Mouse (Mus musculus): ENCODE data around the gene Vmn1r163. TPM values are rescaled to one million over a fixed set of nuclear protein-coding genes. Genes with fewer than 3 reads are reported as not detected.

Vmn1r163 gene
- polyA plus RNA-seq (2017; shearing (Covaris generic)) = not detected

DNA sequence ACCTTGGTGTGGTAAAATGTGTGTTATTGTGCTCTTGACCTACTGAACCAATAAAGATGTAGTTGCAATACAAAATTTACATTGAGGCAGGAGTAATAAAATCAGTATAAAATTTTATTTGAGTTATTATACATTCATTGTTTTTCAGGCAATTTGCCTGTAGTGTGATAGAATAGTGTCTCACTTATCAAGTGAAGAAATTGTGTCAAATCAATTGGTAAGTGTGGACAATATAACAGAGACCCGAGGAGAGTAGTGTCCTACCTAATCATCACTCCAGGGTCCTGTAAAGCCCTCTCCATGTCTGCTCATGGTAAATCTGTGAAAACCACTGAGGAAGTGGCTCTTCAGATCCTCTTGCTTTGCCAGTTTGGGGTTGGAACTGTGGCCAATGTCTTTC, at the start of gene Vmn1r163:
TSS of gene Vmn1r163 (plus strand) at position 301 of the 400 bp plus-strand sequence.

GRCm38 (mm10) chr7:23019823-23020222, 35.5 kb upstream of the Vmn1r163 start, which contains the start of gene Gm4216:
Gene Gm4216 (minus strand): TSS chr7:23019923.

DNA sequence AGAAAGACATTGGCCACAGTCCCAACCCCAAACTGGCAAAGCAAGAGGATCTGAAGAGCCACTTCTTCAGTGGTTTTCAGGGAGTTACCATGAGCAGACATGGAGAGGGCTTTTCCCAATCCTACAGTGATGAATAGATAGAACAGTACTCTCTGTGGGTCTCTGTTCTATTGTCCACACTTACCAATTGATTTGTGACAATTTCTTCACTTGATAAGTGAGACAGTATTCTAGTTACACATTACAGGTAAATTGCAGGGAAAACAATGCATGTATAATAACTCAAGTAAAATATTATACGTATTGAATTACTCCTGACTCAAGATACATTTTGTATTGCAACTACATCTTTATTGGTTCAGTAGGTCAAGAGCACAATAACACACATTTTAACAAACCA, 12.0 kb downstream of the Vmn1r163 start, which contains the start of gene Gm8720:
TSS of gene Gm8720 (minus strand) at position 101 of the 400 bp plus-strand sequence.

Other genes with a start within 250 kb of the Vmn1r163 start
- not detected for gene Vmn1r159, start 211.9 kb upstream of the Vmn1r163 start, polyA plus RNA-seq (2017; shearing (Covaris generic))
- gene Vmn1r160, start 184.3 kb upstream of the Vmn1r163 start, polyA plus RNA-seq (2017; shearing (Covaris generic)) = not detected
- gene Gm4214, start 70.9 kb upstream of the Vmn1r163 start, polyA plus RNA-seq (2017; shearing (Covaris generic)) = not detected
- gene Gm4216, start 35.6 kb upstream of the Vmn1r163 start, polyA plus RNA-seq (2017; shearing (Covaris generic)) = not detected
- gene Gm8720, start 11.9 kb downstream of the Vmn1r163 start, polyA plus RNA-seq (2017; shearing (Covaris generic)) = not detected
- gene Gm10662, start 88.9 kb downstream of the Vmn1r163 start, polyA plus RNA-seq (2017; shearing (Covaris generic)) = not detected
- not detected for gene Vmn1r165, start 161.8 kb downstream of the Vmn1r163 start, polyA plus RNA-seq (2017; shearing (Covaris generic))
- not detected for gene Vmn1r166, start 196.1 kb downstream of the Vmn1r163 start, polyA plus RNA-seq (2017; shearing (Covaris generic))
- not detected for gene Gm6902, start 223.4 kb downstream of the Vmn1r163 start, polyA plus RNA-seq (2017; shearing (Covaris generic))
- not detected for gene Nlrp4e, start 245.7 kb downstream of the Vmn1r163 start, polyA plus RNA-seq (2017; shearing (Covaris generic))

Measured in inflammation-experienced regulatory T-cells, adult 16 weeks (primary cell).